Mouse (Mus musculus) ES-Bruce4 (cell line): ENCODE measurements around the gene Atl2.

ENCODE experiments used
- CTCF ChIP-seq: IDR thresholded peaks from one replicate; pipeline ENCODE4 v1.8.1; 2011; ENCODE audit warnings: low read depth, low read length
- EP300 ChIP-seq: IDR thresholded peaks from 2 replicates; pipeline ENCODE4 v1.6.1; 2011; ENCODE audit warnings: low read depth, low read length; ENCODE audit not compliant: insufficient read depth
- POLR2A ChIP-seq: IDR thresholded peaks from one replicate; pipeline ENCODE4 v1.8.1; 2011; ENCODE audit warnings: low read length; ENCODE audit not compliant: insufficient read depth

GRCm38 (mm10) chr17:79883198-79883597 is 12.7 kb downstream of the Atl2 start:
- TF ChIP-seq EP300 (no peak), CTCF (no peak), POLR2A (no peak)
